Mouse (Mus musculus): ENCODE measurements around the gene Mei1.
"Not testable (repeated sequence)": the region's sequence is repeated elsewhere in the genome, so short reads cannot be mapped to it uniquely, and the experiment has no call there.

Gene Mei1

DNA sequence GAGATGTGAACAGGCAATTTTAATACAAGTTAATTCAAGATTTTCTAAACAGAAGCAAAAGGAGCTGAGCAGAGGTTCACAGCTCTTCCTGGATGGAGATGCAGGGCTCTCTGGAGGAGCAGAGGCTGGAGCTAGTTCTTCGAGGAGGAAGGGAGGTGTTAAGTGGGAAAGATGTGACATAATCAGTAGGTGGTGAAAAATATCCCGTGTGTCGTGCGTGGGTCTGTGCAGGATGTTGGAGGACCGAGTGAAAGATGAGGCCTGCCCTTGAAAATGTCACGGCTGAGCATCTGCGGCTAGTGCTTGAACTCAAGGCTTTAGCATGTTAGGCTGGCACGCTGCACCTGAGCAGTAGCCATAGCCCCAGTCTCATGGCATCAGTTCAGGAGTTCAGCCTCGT, 15.8 kb downstream of the Mei1 start:
- no peak for DNase-seq (ENCODE audit: low read depth, low spot score)

DNA sequence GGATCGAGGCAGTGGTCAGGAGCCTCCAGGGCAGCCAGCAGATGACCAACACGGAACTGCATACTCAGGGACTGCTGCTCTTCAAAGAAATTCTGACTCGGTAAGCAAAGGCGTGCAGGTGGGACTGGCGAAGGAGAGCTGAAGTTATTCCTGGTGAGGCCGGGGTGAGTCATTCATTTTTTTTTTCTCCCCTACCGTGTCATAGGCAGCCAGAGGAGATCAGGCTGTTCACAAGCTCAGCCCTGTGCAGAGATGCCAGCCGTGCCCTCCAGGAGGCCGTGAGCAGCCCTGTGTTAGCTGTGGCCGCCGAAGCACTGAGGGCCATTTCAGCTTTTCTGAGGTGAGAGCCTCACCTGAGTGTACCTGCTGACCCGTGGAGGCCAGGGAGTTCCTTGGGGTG, 16.3 kb downstream of the Mei1 start:
- DNase-seq (ENCODE audit: low read depth, low spot score): no peak

DNA sequence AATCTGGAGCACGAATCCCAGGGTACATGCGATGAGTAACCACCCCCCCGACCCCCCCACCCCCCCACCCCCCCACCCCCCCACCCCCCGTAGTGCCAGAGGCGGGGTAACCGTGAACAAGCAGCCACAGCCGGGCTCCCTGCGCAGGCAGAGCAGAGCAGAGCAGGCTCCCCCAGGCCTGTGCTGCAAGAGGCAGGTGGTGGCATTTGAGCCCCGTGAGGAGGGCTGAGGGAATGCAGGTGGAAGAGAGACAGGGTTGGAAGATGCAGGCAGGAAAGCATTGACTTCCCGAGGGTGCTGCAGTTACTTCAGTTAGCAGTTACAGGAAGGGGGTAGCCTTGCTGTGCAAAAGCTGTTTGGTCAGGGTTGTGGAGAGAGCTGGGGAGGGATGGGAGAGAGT, 17.5 kb downstream of the Mei1 start:
- DNase-seq (ENCODE audit: low read depth, low spot score): no peak

DNA sequence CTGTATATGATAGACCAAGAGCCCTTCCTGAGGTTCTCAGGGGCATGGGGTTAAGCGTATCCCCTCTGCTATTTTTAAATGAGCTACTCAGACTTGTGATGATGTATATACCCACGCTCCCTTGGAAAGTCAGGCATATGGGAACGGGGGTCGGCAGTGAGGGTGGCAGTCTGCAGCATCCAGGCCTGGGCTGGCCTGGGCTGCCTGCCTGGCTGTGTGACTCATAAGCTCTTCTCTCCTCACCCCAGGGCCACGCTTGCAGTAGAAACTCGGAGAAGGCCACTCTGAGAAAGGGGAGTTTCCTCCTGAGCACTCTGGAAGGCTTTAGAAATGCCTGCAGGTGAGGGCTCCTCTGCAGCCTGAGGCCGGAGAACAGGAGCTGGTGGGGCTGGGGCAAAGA, 21.3 kb downstream of the Mei1 start:
- DNase-seq (ENCODE audit: low read depth, low spot score): no peak

DNA sequence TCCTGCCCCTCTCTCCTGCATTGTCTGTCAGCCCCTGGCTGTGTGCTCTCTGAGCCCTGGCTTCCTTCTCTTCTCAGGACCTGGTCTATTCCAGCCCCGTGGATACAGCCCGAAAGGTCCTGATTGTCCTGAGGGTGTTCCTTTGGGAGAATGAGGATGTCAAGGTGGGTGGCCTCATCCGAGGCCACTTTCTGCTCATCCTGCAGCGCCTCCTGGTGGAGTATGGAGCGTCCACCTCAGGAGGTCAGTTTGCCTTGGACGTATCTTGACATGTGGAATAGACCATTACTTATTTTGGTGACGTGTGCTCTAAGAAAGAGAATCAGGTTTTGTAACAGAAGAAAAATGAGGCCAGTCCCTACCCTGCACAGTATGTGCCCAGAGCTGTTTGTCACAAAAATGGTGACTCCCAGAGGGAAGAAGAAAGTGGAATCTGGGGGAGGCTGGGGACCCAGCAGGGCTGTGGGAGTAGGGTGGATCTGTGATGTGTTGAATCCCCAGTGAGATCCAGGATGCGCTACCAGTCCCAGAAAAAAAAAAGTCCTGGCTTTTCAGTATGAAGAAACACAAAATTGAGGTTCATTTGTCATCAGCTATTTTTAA, 37.3 kb downstream of the Mei1 start:
- DNase-seq (ENCODE audit: low read depth, low spot score): no peak

DNA sequence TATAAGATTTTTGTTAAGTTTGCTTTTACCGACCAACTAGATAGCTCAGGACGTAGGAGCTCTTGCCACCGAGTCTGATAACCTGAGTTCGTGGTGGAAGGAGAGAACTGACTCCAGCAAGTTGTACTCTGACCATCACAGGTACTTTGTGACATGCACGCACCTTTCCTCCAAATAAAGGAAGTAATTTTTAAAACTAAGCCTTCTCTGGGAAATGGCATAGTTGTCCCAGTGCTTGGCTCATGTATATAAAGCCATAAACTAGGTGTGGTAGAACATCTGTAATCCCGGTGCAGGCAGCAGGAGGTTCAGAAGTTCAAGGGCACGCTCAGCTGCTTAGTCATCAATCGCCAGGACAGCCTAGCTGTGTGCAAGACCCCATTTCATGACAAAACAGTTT, 50.7 kb downstream of the Mei1 start:
- DNase-seq (ENCODE audit: low read depth, low spot score): no peak

DNA sequence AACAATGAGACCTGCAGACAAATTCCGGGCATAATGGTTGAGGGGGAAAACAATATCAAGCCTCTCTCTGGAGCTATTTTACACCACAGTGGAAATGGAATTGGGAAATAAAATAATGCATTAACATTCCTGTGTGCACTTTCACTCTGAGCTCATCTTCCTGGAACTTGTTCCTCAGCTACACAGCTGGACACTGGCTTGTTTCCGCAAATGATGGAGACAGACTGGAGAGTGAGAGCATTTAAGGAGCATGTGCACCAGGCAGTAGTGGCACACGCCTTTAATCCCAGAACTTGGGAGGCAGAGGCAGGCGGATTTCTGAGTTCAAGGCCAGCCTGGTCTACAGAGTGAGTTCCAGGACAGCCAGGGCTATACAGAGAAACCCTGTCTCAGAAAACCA, 56.9 kb downstream of the Mei1 start:
- DNase-seq (ENCODE audit: low read depth, low spot score): not testable (repeated sequence)

DNA sequence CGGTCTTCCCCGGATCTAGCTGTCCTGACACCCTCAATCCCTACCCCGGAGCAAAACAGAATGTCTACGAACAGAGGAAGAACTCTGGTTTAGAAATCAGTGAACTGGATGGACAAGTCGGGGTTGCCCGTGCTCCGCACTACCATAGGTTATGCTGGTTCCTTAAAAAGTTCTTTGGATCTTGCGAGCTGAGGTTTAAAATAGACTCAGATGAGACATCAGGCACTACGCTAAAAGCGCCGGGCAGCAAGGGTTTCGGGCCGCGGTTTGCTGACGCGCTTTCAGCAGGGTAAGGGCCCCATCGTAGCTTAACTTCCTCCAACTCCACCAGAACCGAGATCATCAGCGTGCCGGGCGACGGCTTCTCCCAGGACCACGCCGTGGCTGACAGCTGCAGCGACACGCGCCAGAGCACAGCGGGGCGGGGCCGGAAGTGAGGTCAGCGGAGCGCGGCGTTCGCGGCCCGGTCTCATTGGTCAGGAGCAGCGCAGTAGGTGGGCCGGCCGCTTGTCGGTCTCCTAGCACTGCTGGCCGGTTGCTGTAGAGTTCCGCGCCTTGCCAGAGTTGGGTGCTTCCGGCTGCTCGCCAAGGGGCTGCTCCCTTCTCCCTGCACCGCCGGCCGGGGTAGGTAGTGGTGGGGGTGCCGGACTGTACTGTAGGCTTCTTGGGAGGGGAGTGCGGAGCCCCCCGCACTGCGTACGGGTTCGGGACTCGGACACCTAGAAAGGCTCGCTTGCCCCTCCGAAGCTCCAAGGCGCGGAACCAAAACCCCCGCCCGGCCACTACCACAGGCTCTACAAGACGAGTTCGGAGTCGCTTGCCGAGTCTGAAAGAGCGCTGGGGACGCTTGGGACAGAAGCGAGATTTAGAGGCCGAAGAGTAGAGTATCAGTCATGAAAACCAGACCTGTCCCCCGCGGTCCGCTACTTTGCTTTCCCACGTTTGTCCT, 57.9 kb downstream of the Mei1 start, which contains the start of gene Ccdc134:
TSS of gene Ccdc134 (plus strand) at position 497 of the 949 bp plus-strand sequence.
- peak; percentile 83 for DNase-seq (ENCODE audit: low read depth, low spot score)

DNA sequence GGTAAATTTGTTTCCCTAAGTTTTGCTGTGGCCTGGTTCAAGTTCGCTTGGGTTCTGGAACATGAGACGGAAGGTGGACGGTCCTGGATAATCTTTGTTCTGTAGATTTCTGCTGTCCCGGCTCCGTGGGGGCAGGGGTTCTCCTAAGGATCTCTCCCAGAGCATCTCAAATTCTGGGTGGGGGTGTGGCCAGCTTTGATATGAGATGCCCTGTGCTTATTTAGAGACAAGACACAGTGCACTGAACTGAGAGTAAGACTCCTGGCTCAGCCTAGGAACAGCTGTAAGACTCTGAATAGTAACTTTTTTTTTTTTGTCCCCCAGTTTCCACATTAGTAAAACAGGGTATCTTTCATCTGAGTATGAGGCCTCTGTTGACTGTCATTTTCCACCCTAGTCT, 58.6 kb downstream of the Mei1 start:
- no peak for DNase-seq (ENCODE audit: low read depth, low spot score)

DNA sequence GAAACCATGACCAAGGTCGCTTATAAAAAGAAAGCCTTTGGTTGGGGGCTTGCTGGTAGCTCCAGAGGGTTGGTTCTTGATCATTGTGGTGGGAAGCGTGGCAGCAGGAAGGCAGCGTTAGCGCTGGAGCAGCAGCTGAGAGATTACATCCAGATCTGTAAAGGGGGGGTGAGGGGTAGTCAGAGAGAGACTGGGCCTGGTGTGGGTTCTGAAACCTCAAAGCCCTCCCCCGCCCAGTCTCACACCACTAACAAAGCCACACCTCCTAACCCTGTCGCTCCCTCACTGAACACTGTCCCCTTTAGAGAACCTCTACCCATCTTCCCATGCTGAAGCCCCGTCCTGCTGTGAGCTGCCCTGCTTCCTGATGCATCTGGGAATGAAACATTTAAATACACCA, 60.8 kb downstream of the Mei1 start:
- no peak for DNase-seq (ENCODE audit: low read depth, low spot score)

DNA sequence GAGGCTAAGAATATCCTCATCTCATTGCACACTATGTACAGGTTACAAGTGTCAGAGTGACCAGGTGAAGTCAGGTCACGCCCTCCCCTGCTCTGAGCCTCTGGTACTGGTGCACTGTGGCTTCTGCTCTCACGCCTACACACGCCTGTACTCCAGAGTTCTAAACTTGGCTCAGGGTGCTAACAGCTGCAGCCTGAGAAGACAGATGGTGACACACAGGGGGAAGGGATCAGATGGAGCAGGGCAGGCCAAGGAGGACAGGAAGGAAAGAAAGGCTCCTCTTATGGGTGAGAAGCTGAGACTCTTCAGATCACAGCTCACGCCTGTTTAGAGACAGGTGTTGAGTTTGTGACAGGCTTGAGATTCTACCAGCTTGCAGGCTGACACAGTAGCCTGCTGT, 65.6 kb downstream of the Mei1 start:
- DNase-seq (ENCODE audit: low read depth, low spot score): no peak

DNA sequence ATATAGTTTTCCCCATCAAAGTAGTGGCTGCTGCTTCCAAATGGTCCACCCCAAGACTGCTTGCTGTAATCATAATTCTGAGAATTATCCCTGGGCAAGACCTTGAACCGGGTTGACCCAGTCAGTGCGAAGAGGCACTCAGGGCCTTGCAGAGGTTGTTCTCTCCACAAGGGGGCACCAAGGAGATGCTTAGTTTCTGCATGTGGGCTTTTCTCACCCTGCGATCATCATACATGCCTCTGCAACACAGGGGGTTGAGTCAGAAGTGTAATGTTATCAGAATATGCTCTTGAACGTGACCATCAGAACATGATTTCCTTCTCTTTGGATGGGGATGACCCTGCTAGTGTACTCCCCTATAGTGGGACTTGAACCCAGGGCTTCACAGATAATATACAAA, 68.8 kb downstream of the Mei1 start:
- no peak for DNase-seq (ENCODE audit: low read depth, low spot score)

DNA sequence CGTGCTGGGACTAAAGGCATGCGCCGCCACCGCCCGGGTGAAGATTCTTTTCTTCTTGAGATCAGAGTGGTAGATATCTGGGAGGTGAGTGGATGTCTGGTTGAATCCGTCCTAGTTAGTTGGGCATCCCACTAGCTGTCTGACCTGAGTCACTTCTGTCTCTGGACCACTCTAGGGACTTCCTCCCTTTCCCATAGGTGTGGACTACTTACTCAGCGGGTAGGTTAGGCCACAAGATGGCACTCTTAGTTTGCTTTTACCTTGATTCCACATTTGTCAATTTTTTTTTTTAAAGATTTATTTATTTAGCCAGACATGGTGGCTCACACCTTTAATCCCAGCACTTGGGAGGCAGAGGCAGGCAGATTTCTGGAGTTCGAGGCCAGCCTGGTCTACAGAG, 69.4 kb downstream of the Mei1 start:
- no peak for DNase-seq (ENCODE audit: low read depth, low spot score)

DNA sequence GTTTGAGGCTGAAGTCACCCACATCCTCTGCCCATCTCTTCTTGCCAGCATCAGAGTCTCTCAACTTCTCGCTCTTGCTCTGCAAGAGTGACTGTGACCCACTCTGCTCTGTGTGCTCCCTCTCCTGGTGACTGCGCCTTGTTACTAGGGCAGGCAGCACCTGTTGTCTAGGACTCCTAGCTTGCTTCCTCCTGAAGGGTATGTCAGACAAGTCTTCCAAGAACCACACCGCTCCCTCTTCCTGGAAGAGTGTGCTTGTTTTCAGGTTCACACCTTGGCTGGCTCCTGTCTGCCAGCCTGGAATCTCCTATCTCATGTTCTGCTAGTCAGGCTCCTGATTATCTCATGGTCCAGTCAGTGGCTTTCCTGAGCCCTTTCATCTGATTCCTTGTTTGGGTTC, 70.6 kb downstream of the Mei1 start:
- DNase-seq (ENCODE audit: low read depth, low spot score): no peak

DNA sequence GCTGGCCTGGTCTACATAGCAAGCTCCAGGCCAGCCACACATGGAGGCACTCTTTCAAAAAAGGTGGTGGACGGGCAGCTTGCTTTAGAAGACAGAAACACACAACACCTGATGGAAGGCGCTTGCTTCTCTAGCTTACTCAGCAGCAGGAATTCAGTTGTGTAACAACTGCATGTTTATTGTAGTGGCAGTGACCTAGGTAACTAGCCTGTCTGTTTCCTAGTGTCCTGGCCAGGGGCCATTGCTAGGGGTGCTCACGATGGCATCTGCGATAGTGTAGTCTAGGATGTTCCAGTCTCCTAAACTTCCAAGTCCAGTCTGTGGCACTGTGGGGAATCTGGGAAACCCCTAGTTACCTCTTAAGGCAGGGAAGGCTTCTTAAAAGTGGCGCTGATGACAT, 74.4 kb downstream of the Mei1 start:
- DNase-seq (ENCODE audit: low read depth, low spot score): no peak

DNA sequence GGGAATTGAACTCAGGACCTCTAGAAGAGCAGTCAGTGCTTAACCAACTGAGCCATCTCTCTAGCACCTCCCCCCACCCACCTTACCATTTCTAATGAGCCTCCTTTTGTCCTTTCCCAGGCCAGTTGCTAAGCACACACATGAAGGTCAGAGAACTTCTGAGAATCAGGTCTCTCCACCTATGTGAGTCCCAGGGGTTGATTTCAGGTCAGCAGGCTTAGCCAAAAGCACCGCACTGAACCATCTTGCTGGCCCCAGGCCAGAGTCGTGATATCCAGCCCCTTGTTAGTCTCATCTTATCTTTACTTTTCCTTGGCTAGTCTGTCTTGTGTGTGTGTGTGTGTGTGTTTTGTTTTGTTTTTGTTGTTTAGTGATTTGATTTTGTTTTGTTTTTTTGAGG, 75.6 kb downstream of the Mei1 start:
- no peak for DNase-seq (ENCODE audit: low read depth, low spot score)

DNA sequence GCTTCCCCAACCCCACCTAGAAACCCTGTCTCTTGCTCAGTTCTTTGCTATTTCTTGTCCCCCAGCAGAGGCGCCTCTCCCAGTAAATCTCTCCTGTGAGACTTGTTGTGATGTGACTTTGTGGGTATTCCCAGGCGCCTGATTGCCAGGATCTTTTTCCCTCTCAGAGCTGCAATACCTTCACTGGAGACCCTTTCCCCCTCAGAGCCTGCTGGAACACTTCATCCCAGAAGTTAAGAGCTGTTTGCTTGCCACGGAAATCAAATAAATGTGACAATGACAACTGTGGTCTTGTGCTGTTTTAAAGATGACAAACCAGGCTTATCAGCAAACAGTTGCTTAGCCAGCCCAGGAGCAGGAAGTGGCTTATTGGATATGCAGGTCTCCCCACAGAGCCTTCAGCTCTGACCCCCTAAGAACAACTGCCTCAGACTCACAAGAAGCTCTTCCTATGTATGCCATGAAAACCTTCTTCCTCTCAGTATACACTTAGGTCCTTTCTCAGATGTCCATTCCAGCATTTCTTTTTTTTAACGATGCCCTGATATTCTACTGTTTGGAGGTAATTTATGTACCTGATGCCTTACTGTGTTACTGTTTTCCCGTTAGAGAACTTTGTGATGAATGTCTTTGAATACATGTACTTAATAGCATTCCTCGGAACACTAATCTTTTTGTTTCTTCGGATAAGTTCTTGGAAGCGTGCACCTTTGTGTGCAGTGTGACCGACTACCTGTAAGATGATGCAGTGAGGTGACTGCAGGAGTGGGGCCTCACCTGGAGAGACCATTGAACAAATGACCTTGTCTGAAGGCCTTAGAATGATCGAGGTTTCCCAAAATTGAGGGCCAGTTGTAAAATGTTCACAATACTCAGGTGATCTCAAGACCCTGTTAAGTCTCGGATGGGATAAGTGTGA, 76.3 kb downstream of the Mei1 start:
- no peak for DNase-seq (ENCODE audit: low read depth, low spot score)

DNA sequence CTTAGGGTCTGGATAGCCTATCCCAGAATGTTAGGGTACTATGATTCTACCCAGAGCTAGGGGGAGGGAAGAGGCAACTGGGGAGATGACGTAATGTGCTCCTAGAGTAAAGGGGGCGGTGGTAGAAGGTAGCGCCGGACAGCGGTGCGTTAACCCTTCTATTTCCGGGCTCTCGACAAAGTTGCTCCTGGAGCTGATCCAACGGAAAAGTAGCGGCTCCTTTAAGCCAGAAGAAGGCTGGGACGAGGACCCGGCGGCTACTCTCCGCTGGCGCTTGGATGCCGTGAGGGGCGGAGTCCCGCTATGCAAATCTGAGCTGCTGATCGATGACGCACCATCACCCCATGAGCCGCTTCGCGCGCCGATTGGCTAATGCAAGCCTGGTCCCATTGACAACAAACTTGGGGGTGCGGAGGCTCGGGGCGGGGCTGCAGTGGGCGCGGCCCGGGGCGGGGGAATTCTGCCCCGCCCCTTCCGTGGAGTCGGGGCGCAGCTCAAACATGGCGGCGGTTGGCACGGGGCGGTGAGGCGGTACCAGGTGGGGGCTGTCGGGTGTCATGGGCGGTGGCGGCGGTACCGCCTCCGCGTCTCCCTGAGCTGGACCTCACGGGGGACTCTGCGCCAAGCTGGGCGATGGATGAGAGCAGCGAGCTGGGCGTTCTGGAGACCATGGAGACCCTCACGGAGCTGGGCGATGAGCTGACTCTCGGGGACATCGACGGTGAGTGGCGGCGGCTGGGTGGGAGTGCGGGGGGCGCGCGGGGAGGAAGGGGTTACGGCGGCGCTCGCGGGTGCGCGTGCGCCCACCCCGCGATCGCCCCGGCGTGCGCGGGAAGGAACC, 77.2 kb downstream of the Mei1 start, which contains the start of gene Srebf2:
TSS of gene Srebf2 (plus strand) at position 412 of the 841 bp plus-strand sequence.
- peak; percentile 99 for DNase-seq (ENCODE audit: low read depth, low spot score)

DNA sequence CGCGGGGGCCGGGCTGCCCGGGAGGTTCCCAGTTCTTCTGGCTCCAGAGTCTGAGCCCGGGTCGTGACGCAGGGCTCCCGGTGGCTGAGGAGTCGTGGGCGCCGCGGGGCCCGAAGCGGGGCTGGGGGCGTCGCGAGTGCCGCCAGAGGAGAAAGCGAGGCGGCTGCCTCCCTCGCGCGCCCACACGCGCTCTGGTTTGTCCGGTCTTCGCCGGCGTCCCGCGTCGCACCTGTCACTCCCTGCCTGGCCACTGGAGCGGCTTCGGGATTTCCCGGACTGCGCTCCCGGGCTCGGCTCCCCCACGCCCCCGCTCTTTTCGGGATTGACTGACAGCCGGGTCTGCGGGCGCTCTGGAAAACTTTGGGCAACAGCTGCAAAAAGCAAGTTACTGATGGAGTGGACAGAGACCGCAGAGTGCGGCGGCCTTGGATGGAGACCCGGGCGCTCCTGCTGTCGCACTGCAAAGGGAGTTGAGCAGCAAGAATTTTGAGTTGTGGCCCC, 77.9 kb downstream of the Mei1 start:
- no peak for DNase-seq (ENCODE audit: low read depth, low spot score)

DNA sequence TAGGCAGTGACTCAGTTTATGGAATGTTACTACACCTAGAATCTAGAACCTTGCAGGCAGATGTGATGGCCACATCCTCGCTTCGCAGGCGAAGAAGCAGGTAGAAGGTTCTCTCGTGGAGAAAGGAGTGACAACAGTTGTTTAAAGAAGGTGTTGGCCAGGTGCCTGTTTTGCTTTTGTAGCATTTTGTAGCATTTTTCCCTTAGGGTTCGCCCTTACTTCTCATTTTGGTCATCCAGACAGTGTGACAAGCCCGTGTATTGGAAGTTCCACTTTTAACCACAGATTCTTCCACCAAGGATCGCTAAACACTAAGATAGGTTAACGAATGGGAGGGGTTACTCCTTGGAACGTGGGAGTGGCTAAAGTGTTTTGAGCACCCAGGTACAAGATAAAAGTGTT, 78.7 kb downstream of the Mei1 start:
- DNase-seq (ENCODE audit: low read depth, low spot score): no peak

DNA sequence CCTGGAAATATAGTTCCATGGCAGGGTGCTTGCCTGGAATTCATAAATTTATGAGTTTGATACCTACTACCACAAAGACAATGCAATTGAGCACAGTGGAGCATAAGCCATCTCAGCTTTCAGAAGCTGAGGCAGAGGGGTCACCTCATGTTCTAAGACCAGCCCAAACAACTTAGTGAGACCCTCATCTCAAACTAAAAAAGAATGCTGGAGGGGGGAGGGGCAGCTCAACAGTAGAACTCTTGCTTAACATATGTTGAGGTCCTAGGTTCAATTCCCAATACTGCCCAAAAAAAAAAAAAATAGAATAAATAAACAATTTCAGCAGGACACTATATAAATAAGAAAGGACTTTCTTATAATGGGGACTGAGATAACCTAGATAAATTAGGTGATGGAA, 80.2 kb downstream of the Mei1 start:
- no peak for DNase-seq (ENCODE audit: low read depth, low spot score)
